Mouse (Mus musculus) bone marrow macrophage, adult 2 months (primary cell): ENCODE data around the gene Mrpl54.

Experiments used
- CTCF ChIP-seq: IDR thresholded peaks from 2 replicates; pipeline ENCODE4 v1.5.1; 2012; ENCODE audit warnings: low read depth, mild to moderate bottlenecking, low read length, moderate library complexity
- POLR2A ChIP-seq: IDR thresholded peaks from 2 replicates; pipeline ENCODE4 v1.6.1; 2012; ENCODE audit warnings: mild to moderate bottlenecking, low read depth, low read length, borderline replicate concordance

GRCm38 (mm10) chr10:81305663-81306062 lies 38.9 kb upstream of the Mrpl54 start:
- TF ChIP-seq POLR2A (no peak), CTCF (no peak)
